Mouse (Mus musculus) limb, embryonic 14.5 days (tissue): Measurements from ENCODE around the gene Cped1. TPM values are rescaled to one million over a fixed set of nuclear protein-coding genes. Genes with fewer than 3 reads are reported as not detected.

Experiments
- ATAC-seq: fragments of 200-750 bp; cut with Nextera tagmentation; 2 replicates; pipeline ENCODE4 v1.8.0; 2017; ENCODE audit warnings: low read depth, moderate number of reproducible peaks, moderate TSS enrichment; ENCODE audit not compliant: low FRiP score
- DNase-seq: peaks from one replicate; pipeline ENCODE4 v3.0.0-alpha.2; 2015; ENCODE audit warnings: low spot score
- H3K27ac ChIP-seq: fragments of 300-500 bp; sonication (generic); replicated peaks from 2 replicates; pipeline ENCODE4 v1.5.1; 2014; ENCODE audit warnings: low read depth, mild to moderate bottlenecking, low read length, moderate library complexity, mixed read lengths
- H3K27me3 ChIP-seq: fragments of 300-500 bp; sonication (generic); 2 replicates; pipeline ENCODE4 v1.6.1; 2014; ENCODE audit warnings: low read length, mixed read lengths; ENCODE audit not compliant: control insufficient read depth, insufficient read depth
- H3K36me3 ChIP-seq: fragments of 300-500 bp; sonication (generic); 2 replicates; pipeline ENCODE4 v1.6.1; 2014; ENCODE audit warnings: mild to moderate bottlenecking, low read length, moderate library complexity, mixed read lengths; ENCODE audit not compliant: control insufficient read depth, insufficient read depth
- H3K4me1 ChIP-seq: fragments of 300-500 bp; sonication (generic); 2 replicates; pipeline ENCODE4 v1.6.1; 2014; ENCODE audit warnings: antibody characterized with exemption, low read length, mixed read lengths; ENCODE audit not compliant: control insufficient read depth, insufficient read depth
- H3K4me2 ChIP-seq: fragments of 300-500 bp; sonication (generic); replicated peaks from 2 replicates; pipeline ENCODE4 v1.6.1; 2014; ENCODE audit warnings: low read depth, mild to moderate bottlenecking, low read length, moderate library complexity; ENCODE audit not compliant: severe bottlenecking
- H3K4me3 ChIP-seq: fragments of 300-500 bp; sonication (generic); replicated peaks from 2 replicates; pipeline ENCODE4 v1.5.1; 2014; ENCODE audit warnings: low read length
- H3K9ac ChIP-seq: fragments of 300-500 bp; sonication (generic); 2 replicates; pipeline ENCODE4 v1.6.1; 2014; ENCODE audit warnings: mild to moderate bottlenecking, low read depth, low read length, moderate library complexity; ENCODE audit not compliant: severe bottlenecking
- H3K9me3 ChIP-seq: fragments of 300-500 bp; sonication (generic); 2 replicates; pipeline ENCODE4 v1.6.1; 2016; ENCODE audit warnings: low read length; ENCODE audit not compliant: control insufficient read depth
- POLR2A ChIP-seq: fragments of 200-500 bp; IDR thresholded peaks from 2 replicates; pipeline ENCODE4 v1.8.0; 2012; ENCODE audit warnings: inconsistent platforms, mild to moderate bottlenecking, moderate library complexity, borderline replicate concordance; ENCODE audit not compliant: insufficient read depth, insufficient read length; ENCODE audit errors: extremely low read depth
- WGBS: fragments of 180-500 bp; shearing (Covaris S2); extraction: QIAGEN DNeasy Blood & Tissue Kit; methylation state at CpG from one replicate; pipeline ENCODE4 v1.1.7; 2014; 5-methylcytosine and 5-hydroxymethylcytosine counted together
- polyA plus RNA-seq, 2 experiments: library from polyadenylated mRNA; depleted of rRNA in 1 of 2; stranded (reverse) in 1 of 2; unstranded in 1 of 2; fragments of >200 nt; fragmentation: Nextera tagmentation in 1 of 2; extraction: Ambion mirVana in 1 of 2; gene quantifications; 2 replicates each; pipeline versions ENCODE4 v1.2.1 to v1.2.3; 2012 to 2014

The Cped1 gene
- polyA plus RNA-seq, 2 experiments = 31.0 to 44.3 TPM

GRCm38 (mm10) chr6:22222947-22223346 is 237.2 kb downstream of the Cped1 start:
- no peak overlapping the region for H3K27ac ChIP-seq
- peaks cover 15% of the 10 kb centered on the region; the same call in 1 of the 2 replicates for H3K36me3 ChIP-seq
- no peak overlapping the region for H3K4me2 ChIP-seq
- no peak; the same call in 1 of the 2 replicates for ATAC-seq
- no peak for TF ChIP-seq POLR2A
- no peaks in the 10 kb centered on the region for H3K27me3 ChIP-seq
- H3K4me3 ChIP-seq = no peak overlapping the region
- no peaks in the 10 kb centered on the region for H3K9me3 ChIP-seq
- no peak overlapping the region for H3K9ac ChIP-seq
- DNase-seq = peak; percentile 23
- H3K4me1 ChIP-seq = peaks cover 5% of the 10 kb centered on the region; the same call in 1 of the 2 replicates
- 59% methylated on average over 8 of the region's 8 CpGs for WGBS

- no peak for DNase-seq
- H3K27me3 ChIP-seq = no peaks in the 10 kb centered on the region
- ATAC-seq = no peak
- H3K36me3 ChIP-seq = peaks cover 15% of the 10 kb centered on the region; the same call in 1 of the 2 replicates
- H3K4me1 ChIP-seq = peaks cover 5% of the 10 kb centered on the region; the same call in 1 of the 2 replicates
- 94% methylated on average over 4 of the region's 4 CpGs for WGBS
- H3K9ac ChIP-seq = no peak overlapping the region
- H3K9me3 ChIP-seq = no peaks in the 10 kb centered on the region
- TF ChIP-seq POLR2A = no peak
- no peak overlapping the region for H3K4me2 ChIP-seq
- no peak overlapping the region for H3K4me3 ChIP-seq
- no peak overlapping the region for H3K27ac ChIP-seq
Observed at GRCm38 (mm10) chr6:22224351-22224750, 238.6 kb downstream of the Cped1 start.

- DNase-seq (no peak), ATAC-seq (no peak)
- Histone ChIP-seq H3K9ac (no peak overlapping the region), H3K4me2 (no peak overlapping the region), H3K4me3 (no peak overlapping the region), H3K27me3 (no peaks in the 10 kb centered on the region), H3K9me3 (no peaks in the 10 kb centered on the region), H3K27ac (no peak overlapping the region), H3K4me1 (no peaks in the 10 kb centered on the region; the same call in 1 of the 2 replicates), H3K36me3 (peaks cover 13% of the 10 kb centered on the region; the same call in 1 of the 2 replicates)
- WGBS = 90% methylated on average over 3 of the region's 3 CpGs
- no peak for TF ChIP-seq POLR2A
Observed at GRCm38 (mm10) chr6:22231244-22231643, 245.5 kb downstream of the Cped1 start.

GRCm38 (mm10) chr6:22233517-22233916 is 247.8 kb downstream of the Cped1 start:
- Histone ChIP-seq H3K4me3 (no peak overlapping the region), H3K4me2 (no peak overlapping the region), H3K27ac (no peak overlapping the region), H3K36me3 (peaks cover 30% of the 10 kb centered on the region), H3K27me3 (no peaks in the 10 kb centered on the region), H3K4me1 (no peaks in the 10 kb centered on the region; the same call in 1 of the 2 replicates), H3K9me3 (no peaks in the 10 kb centered on the region), H3K9ac (no peak overlapping the region)
- 71% methylated on average over 6 of the region's 6 CpGs for WGBS
- ATAC-seq (no peak), DNase-seq (no peak)
- no peak for TF ChIP-seq POLR2A

GRCm38 (mm10) chr6:22235133-22235532 is 249.4 kb downstream of the Cped1 start:
- no peak for TF ChIP-seq POLR2A
- no peaks in the 10 kb centered on the region for H3K9me3 ChIP-seq
- H3K4me3 ChIP-seq = no peak overlapping the region
- H3K27me3 ChIP-seq = no peaks in the 10 kb centered on the region
- 87% methylated on average over 6 of the region's 6 CpGs for WGBS
- ATAC-seq (no peak), DNase-seq (no peak)
- H3K9ac ChIP-seq = no peak overlapping the region
- no peak overlapping the region for H3K4me2 ChIP-seq
- H3K27ac ChIP-seq = no peak overlapping the region
- H3K36me3 ChIP-seq = peaks cover 38% of the 10 kb centered on the region
- H3K4me1 ChIP-seq = no peaks in the 10 kb centered on the region; the same call in 1 of the 2 replicates

GRCm38 (mm10) chr6:22243321-22243720 is 257.6 kb downstream of the Cped1 start:
- H3K4me1 ChIP-seq = no peaks in the 10 kb centered on the region
- WGBS = 88% methylated on average over 8 of the region's 8 CpGs

More at GRCm38 (mm10) chr6:22243321-22243720, 257.6 kb downstream of the Cped1 start:
- H3K27ac ChIP-seq = no peak overlapping the region
- DNase-seq (no peak), ATAC-seq (no peak)
- no peak for TF ChIP-seq POLR2A
- H3K9me3 ChIP-seq = no peaks in the 10 kb centered on the region
- peaks cover 17% of the 10 kb centered on the region for H3K36me3 ChIP-seq
- H3K9ac ChIP-seq = no peak overlapping the region
- H3K4me3 ChIP-seq = no peak overlapping the region
- H3K4me2 ChIP-seq = no peak overlapping the region
- H3K27me3 ChIP-seq = no peaks in the 10 kb centered on the region
